Mouse (Mus musculus): ENCODE measurements around the gene Olfr354. TPM values are rescaled to one million over a fixed set of nuclear protein-coding genes. Genes with fewer than 3 reads are reported as not detected.

Gene Olfr354
- polyA plus RNA-seq (2014; fragmentation: Nextera tagmentation; extraction: Ambion mirVana): not detected in 2 replicates

GRCm38 (mm10) chr2:36905380-36905779 is at the start of gene Olfr354:
TSS of gene Olfr354 (plus strand) at chr2:36905680.
- no peaks in the 10 kb centered on the region for H3K27me3 ChIP-seq (ENCODE audit: control insufficient read depth, insufficient read depth, low read length)
- H3K9ac ChIP-seq (replicated peaks; ENCODE audit: low read length): no peak within 1 kb of the TSS
- H3K4me1 ChIP-seq (ENCODE audit: control insufficient read depth, insufficient read depth, low read length): no peaks in the 10 kb centered on the region
- no peaks in the 10 kb centered on the region for H3K36me3 ChIP-seq (replicated peaks; ENCODE audit: control insufficient read depth, insufficient read depth, low read depth, low read length)
- H3K9me3 ChIP-seq (replicated peaks; ENCODE audit: control insufficient read depth, low read length): no peaks in the 10 kb centered on the region
- ATAC-seq (replicated peaks; ENCODE audit: insufficient number of reproducible peaks, low FRiP score, low TSS enrichment, low read depth) (no peak), DNase-seq (ENCODE audit: low spot score) (no peak)
- H3K4me3 ChIP-seq (ENCODE audit: low read depth, low read length): no peak within 1 kb of the TSS
- H3K27ac ChIP-seq (replicated peaks; ENCODE audit: low read depth, low read length): no peak within 1 kb of the TSS
- no peak within 1 kb of the TSS for H3K4me2 ChIP-seq (ENCODE audit: low read depth, low read length)

GRCm38 (mm10) chr2:36862560-36862959 is 42.9 kb upstream of the Olfr354 start, which contains the start of gene Olfr351:
TSS of gene Olfr351 (minus strand) at chr2:36862660.
- no peak within 1 kb of the TSS for H3K4me2 ChIP-seq (ENCODE audit: low read depth, low read length)
- WGBS: 90% methylated on average over 1 of the region's 1 CpGs
- ATAC-seq (replicated peaks; ENCODE audit: insufficient number of reproducible peaks, low FRiP score, low TSS enrichment, low read depth): no peak

GRCm38 (mm10) chr2:36868160-36868559 is 37.3 kb upstream of the Olfr354 start, which contains the start of gene Olfr352:
TSS of gene Olfr352 (plus strand) at chr2:36868460.
- Histone ChIP-seq H3K4me2 (ENCODE audit: low read depth, low read length) (no peak within 1 kb of the TSS), H3K9me3 (replicated peaks; ENCODE audit: control insufficient read depth, low read length) (peaks cover 4% of the 10 kb centered on the region; the same call in 1 of the 2 replicates), H3K36me3 (replicated peaks; ENCODE audit: control insufficient read depth, insufficient read depth, low read depth, low read length) (no peaks in the 10 kb centered on the region), H3K4me3 (ENCODE audit: low read depth, low read length) (no peak within 1 kb of the TSS), H3K4me1 (ENCODE audit: control insufficient read depth, insufficient read depth, low read length) (no peaks in the 10 kb centered on the region), H3K27me3 (ENCODE audit: control insufficient read depth, insufficient read depth, low read length) (no peaks in the 10 kb centered on the region), H3K9ac (replicated peaks; ENCODE audit: low read length) (no peak within 1 kb of the TSS), H3K27ac (replicated peaks; ENCODE audit: low read depth, low read length) (no peak within 1 kb of the TSS)
- ATAC-seq (replicated peaks; ENCODE audit: insufficient number of reproducible peaks, low FRiP score, low TSS enrichment, low read depth): no peak
- DNase-seq (ENCODE audit: low spot score): no peak
- WGBS: 82% methylated on average over 1 of the region's 1 CpGs

More at GRCm38 (mm10) chr2:36862560-36862959, 42.9 kb upstream of the Olfr354 start, which contains the start of gene Olfr351:
- H3K4me1 ChIP-seq (ENCODE audit: control insufficient read depth, insufficient read depth, low read length): no peaks in the 10 kb centered on the region
- H3K36me3 ChIP-seq (replicated peaks; ENCODE audit: control insufficient read depth, insufficient read depth, low read depth, low read length): no peaks in the 10 kb centered on the region
- H3K9ac ChIP-seq (replicated peaks; ENCODE audit: low read length): no peak within 1 kb of the TSS
- DNase-seq (ENCODE audit: low spot score): no peak
- no peak within 1 kb of the TSS for H3K4me3 ChIP-seq (ENCODE audit: low read depth, low read length)
- no peaks in the 10 kb centered on the region for H3K27me3 ChIP-seq (ENCODE audit: control insufficient read depth, insufficient read depth, low read length)
- peaks cover 4% of the 10 kb centered on the region; the same call in 1 of the 2 replicates for H3K9me3 ChIP-seq (replicated peaks; ENCODE audit: control insufficient read depth, low read length)
- H3K27ac ChIP-seq (replicated peaks; ENCODE audit: low read depth, low read length): no peak within 1 kb of the TSS

- H3K36me3 ChIP-seq (replicated peaks; ENCODE audit: control insufficient read depth, insufficient read depth, low read depth, low read length): no peaks in the 10 kb centered on the region
- no peak within 1 kb of the TSS for H3K9ac ChIP-seq (replicated peaks; ENCODE audit: low read length)
- H3K27me3 ChIP-seq (ENCODE audit: control insufficient read depth, insufficient read depth, low read length): no peaks in the 10 kb centered on the region
- H3K4me3 ChIP-seq (ENCODE audit: low read depth, low read length): no peak within 1 kb of the TSS
- no peaks in the 10 kb centered on the region for H3K4me1 ChIP-seq (ENCODE audit: control insufficient read depth, insufficient read depth, low read length)
- no peak within 1 kb of the TSS for H3K4me2 ChIP-seq (ENCODE audit: low read depth, low read length)
- no peaks in the 10 kb centered on the region for H3K9me3 ChIP-seq (replicated peaks; ENCODE audit: control insufficient read depth, low read length)
- no peak within 1 kb of the TSS for H3K27ac ChIP-seq (replicated peaks; ENCODE audit: low read depth, low read length)
- ATAC-seq (replicated peaks; ENCODE audit: insufficient number of reproducible peaks, low FRiP score, low TSS enrichment, low read depth): no peak
- no peak for DNase-seq (ENCODE audit: low spot score)
Observed at GRCm38 (mm10) chr2:36892836-36893235, 12.6 kb upstream of the Olfr354 start, which contains the start of gene Olfr353. TSS of gene Olfr353 (minus strand) at chr2:36892936.

GRCm38 (mm10) chr2:36897114-36897513 is 8.4 kb upstream of the Olfr354 start:
- H3K4me2 ChIP-seq (ENCODE audit: low read depth, low read length): no peak overlapping the region
- no peaks in the 10 kb centered on the region for H3K4me1 ChIP-seq (ENCODE audit: control insufficient read depth, insufficient read depth, low read length)
- ATAC-seq (replicated peaks; ENCODE audit: insufficient number of reproducible peaks, low FRiP score, low TSS enrichment, low read depth) (no peak), DNase-seq (ENCODE audit: low spot score) (no peak)
- no peaks in the 10 kb centered on the region for H3K27me3 ChIP-seq (ENCODE audit: control insufficient read depth, insufficient read depth, low read length)
- no peak overlapping the region for H3K27ac ChIP-seq (replicated peaks; ENCODE audit: low read depth, low read length)
- no peak overlapping the region for H3K9ac ChIP-seq (replicated peaks; ENCODE audit: low read length)
- no peak overlapping the region for H3K4me3 ChIP-seq (ENCODE audit: low read depth, low read length)
- no peaks in the 10 kb centered on the region for H3K9me3 ChIP-seq (replicated peaks; ENCODE audit: control insufficient read depth, low read length)
- H3K36me3 ChIP-seq (replicated peaks; ENCODE audit: control insufficient read depth, insufficient read depth, low read depth, low read length): no peaks in the 10 kb centered on the region

GRCm38 (mm10) chr2:36928797-36929196 is 23.3 kb downstream of the Olfr354 start, which contains the start of gene Olfr355:
TSS of gene Olfr355 (minus strand) at chr2:36928897.
- Histone ChIP-seq H3K4me3 (ENCODE audit: low read depth, low read length) (no peak within 1 kb of the TSS), H3K4me2 (ENCODE audit: low read depth, low read length) (no peak within 1 kb of the TSS), H3K27ac (replicated peaks; ENCODE audit: low read depth, low read length) (no peak within 1 kb of the TSS), H3K9me3 (replicated peaks; ENCODE audit: control insufficient read depth, low read length) (no peaks in the 10 kb centered on the region), H3K9ac (replicated peaks; ENCODE audit: low read length) (no peak within 1 kb of the TSS), H3K4me1 (ENCODE audit: control insufficient read depth, insufficient read depth, low read length) (no peaks in the 10 kb centered on the region), H3K36me3 (replicated peaks; ENCODE audit: control insufficient read depth, insufficient read depth, low read depth, low read length) (no peaks in the 10 kb centered on the region), H3K27me3 (ENCODE audit: control insufficient read depth, insufficient read depth, low read length) (no peaks in the 10 kb centered on the region)
- no peak for ATAC-seq (replicated peaks; ENCODE audit: insufficient number of reproducible peaks, low FRiP score, low TSS enrichment, low read depth)
- DNase-seq (ENCODE audit: low spot score): no peak

GRCm38 (mm10) chr2:36936821-36937220 is 31.3 kb downstream of the Olfr354 start, which contains the start of gene Olfr356:
TSS of gene Olfr356 (plus strand) at chr2:36937121.
- 84% methylated on average over 2 of the region's 2 CpGs for WGBS
- Histone ChIP-seq H3K4me1 (ENCODE audit: control insufficient read depth, insufficient read depth, low read length) (no peaks in the 10 kb centered on the region), H3K27me3 (ENCODE audit: control insufficient read depth, insufficient read depth, low read length) (no peaks in the 10 kb centered on the region), H3K9me3 (replicated peaks; ENCODE audit: control insufficient read depth, low read length) (no peaks in the 10 kb centered on the region), H3K27ac (replicated peaks; ENCODE audit: low read depth, low read length) (no peak within 1 kb of the TSS), H3K9ac (replicated peaks; ENCODE audit: low read length) (no peak within 1 kb of the TSS), H3K36me3 (replicated peaks; ENCODE audit: control insufficient read depth, insufficient read depth, low read depth, low read length) (no peaks in the 10 kb centered on the region), H3K4me2 (ENCODE audit: low read depth, low read length) (no peak within 1 kb of the TSS), H3K4me3 (ENCODE audit: low read depth, low read length) (no peak within 1 kb of the TSS)
- DNase-seq (ENCODE audit: low spot score) (no peak), ATAC-seq (replicated peaks; ENCODE audit: insufficient number of reproducible peaks, low FRiP score, low TSS enrichment, low read depth) (no peak)
